Mouse (Mus musculus) midbrain, embryonic 13.5 days (tissue): ENCODE results near the gene D1Ertd622e. TPM values are rescaled to one million over a fixed set of nuclear protein-coding genes. Genes with fewer than 3 reads are reported as not detected.

Source experiments
- ATAC-seq: fragments of 200-750 bp; cut with Nextera tagmentation; 2 replicates; pipeline ENCODE4 v1.8.0; 2017; ENCODE audit warnings: mild to moderate bottlenecking, moderate TSS enrichment, moderate library complexity
- H3K27ac ChIP-seq: fragments of 300-500 bp; sonication (generic); 2 replicates; pipeline ENCODE4 v1.5.1; 2015; ENCODE audit warnings: inconsistent platforms, mild to moderate bottlenecking, moderate library complexity
- H3K27me3 ChIP-seq: fragments of 300-500 bp; sonication (generic); 2 replicates; pipeline ENCODE4 v1.6.1; 2015; ENCODE audit warnings: mild to moderate bottlenecking, inconsistent platforms
- H3K36me3 ChIP-seq: fragments of 300-500 bp; sonication (generic); 2 replicates; pipeline ENCODE4 v1.6.1; 2015; ENCODE audit warnings: mild to moderate bottlenecking, inconsistent platforms
- H3K4me1 ChIP-seq: fragments of 300-500 bp; sonication (generic); replicated peaks from 2 replicates; pipeline ENCODE4 v1.6.1; 2015; ENCODE audit warnings: inconsistent platforms
- H3K4me2 ChIP-seq: fragments of 300-500 bp; sonication (generic); replicated peaks from 2 replicates; pipeline ENCODE4 v1.6.1; 2015; ENCODE audit warnings: moderate library complexity, mild to moderate bottlenecking, inconsistent platforms
- H3K4me3 ChIP-seq: fragments of 300-500 bp; sonication (generic); replicated peaks from 2 replicates; pipeline ENCODE4 v1.5.1; 2015; ENCODE audit warnings: mild to moderate bottlenecking, inconsistent platforms
- H3K9ac ChIP-seq: fragments of 300-500 bp; sonication (generic); replicated peaks from 2 replicates; pipeline ENCODE4 v1.6.1; 2015; ENCODE audit warnings: mild to moderate bottlenecking, inconsistent platforms
- H3K9me3 ChIP-seq: fragments of 300-500 bp; sonication (generic); 2 replicates; pipeline ENCODE4 v1.6.1; 2016; ENCODE audit warnings: mild to moderate bottlenecking, inconsistent platforms
- WGBS: fragments of 180-500 bp; shearing (Covaris S2); methylation state at CpG from one replicate; pipeline ENCODE4 v1.1.7; 2015; 5-methylcytosine and 5-hydroxymethylcytosine counted together
- polyA plus RNA-seq: library from polyadenylated mRNA; unstranded; fragments of >200 nt; fragmentation: Nextera tagmentation; extraction: Ambion mirVana; gene quantifications from 2 replicates; pipeline ENCODE4 v1.2.1, GENCODE M21; 2015

Gene D1Ertd622e
- polyA plus RNA-seq, 1 experiment from 2014 or later = 51.6 TPM

DNA sequence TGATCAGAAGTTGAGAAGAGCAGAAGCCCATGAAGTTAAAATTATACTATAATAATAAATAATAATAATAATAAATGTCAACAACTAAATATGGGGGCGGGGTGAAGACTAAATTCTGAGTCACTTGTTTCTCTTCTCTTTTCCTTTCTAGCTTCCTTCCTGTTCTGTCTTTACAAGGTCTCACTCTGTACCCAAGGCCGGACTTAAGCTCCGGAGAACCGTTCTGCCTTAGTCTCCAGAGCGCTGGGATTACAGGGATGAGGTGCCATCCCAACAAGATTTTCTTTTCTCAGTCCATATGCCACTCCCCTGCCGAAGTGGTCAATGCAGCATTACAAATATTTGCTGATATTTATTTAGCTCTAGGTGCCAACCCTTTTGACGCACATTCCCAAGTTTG lies 450 bp upstream of the D1Ertd622e start:
- H3K4me1 ChIP-seq = peaks cover 32% of the 10 kb centered on the region
- peak; percentile 14; the same call in 1 of the 2 replicates for ATAC-seq
- H3K9me3 ChIP-seq = no peaks in the 10 kb centered on the region
- peak overlapping the region; percentile 65 for H3K4me2 ChIP-seq
- no peaks in the 10 kb centered on the region for H3K36me3 ChIP-seq
- no peaks in the 10 kb centered on the region for H3K27me3 ChIP-seq
- H3K4me3 ChIP-seq = peak overlapping the region; percentile 78
- 14% methylated on average over 7 of the region's 7 CpGs for WGBS
- peak overlapping the region; percentile 98 for H3K27ac ChIP-seq
- peak overlapping the region; percentile 95 for H3K9ac ChIP-seq

GRCm38 (mm10) chr1:97660687-97661405 lies 1.0 kb downstream of the D1Ertd622e start:
- peak overlapping the region; percentile 95 for H3K9ac ChIP-seq
- WGBS = under 1% methylated on average over 76 of the region's 93 CpGs

DNA sequence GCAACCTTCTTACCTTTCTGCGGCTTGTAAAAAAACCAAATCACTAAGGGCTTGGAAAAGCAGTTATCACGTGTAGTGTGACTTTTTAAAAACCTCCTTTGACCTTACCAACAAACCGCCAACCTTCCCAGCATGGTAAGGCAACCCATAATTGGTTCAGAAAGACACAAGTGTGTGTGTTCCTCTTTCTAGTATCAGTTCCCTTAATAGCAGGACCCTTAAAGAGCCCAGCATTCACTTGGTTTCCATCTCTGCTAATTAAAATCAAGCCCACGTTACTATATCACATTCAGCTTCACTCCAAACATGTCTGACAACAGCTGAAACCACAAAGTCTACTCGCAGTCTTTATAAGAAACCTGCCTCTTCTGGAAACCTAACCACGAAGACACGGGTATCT lies 2.5 kb downstream of the D1Ertd622e start:
- Histone ChIP-seq H3K9me3 (no peaks in the 10 kb centered on the region), H3K4me1 (peaks cover 60% of the 10 kb centered on the region), H3K9ac (peak overlapping the region; percentile 53; the same call in 1 of the 2 replicates), H3K36me3 (no peaks in the 10 kb centered on the region), H3K4me2 (peak overlapping the region; percentile 65), H3K27me3 (no peaks in the 10 kb centered on the region), H3K27ac (no peak overlapping the region), H3K4me3 (peak overlapping the region; percentile 78)
- no peak for ATAC-seq
- WGBS = 37% methylated on average over 7 of the region's 7 CpGs

More at GRCm38 (mm10) chr1:97660687-97661405, 1.0 kb downstream of the D1Ertd622e start:
- Histone ChIP-seq H3K36me3 (no peaks in the 10 kb centered on the region), H3K27ac (peak overlapping the region; percentile 98), H3K9me3 (no peaks in the 10 kb centered on the region), H3K4me2 (peak overlapping the region; percentile 65), H3K27me3 (no peaks in the 10 kb centered on the region), H3K4me1 (peaks cover 45% of the 10 kb centered on the region), H3K4me3 (peak overlapping the region; percentile 78)
- peak; percentile 73 for ATAC-seq

DNA sequence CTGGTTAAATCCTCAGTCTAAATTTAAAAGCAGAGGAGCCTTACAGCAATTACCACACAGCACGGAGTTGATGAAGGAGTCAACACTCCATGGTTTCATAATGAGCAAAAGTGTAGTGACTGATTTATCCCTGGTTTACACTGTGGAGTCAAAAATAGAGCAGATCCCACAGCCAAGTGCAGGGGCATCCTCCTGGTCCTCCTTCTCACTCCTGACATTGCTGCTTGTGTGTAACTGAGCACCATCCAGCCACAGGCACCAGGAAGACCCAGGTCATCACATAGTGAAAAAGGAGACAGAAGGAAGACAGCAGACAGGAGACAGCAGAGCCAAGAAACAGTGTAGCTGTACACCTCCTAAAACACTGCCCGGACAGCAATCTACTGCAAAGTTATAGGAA lies 4.1 kb downstream of the D1Ertd622e start:
- 68% methylated on average over 2 of the region's 2 CpGs for WGBS
- H3K9ac ChIP-seq = peak overlapping the region; percentile 36; the same call in 1 of the 2 replicates
- H3K4me3 ChIP-seq = peak overlapping the region; percentile 20

GRCm38 (mm10) chr1:97657201-97657600 lies 4.7 kb downstream of the D1Ertd622e start:
- peak overlapping the region; percentile 14; the same call in 1 of the 2 replicates for H3K9ac ChIP-seq
- no peaks in the 10 kb centered on the region for H3K27me3 ChIP-seq
- peak overlapping the region; percentile 29 for H3K4me2 ChIP-seq
- H3K36me3 ChIP-seq = no peaks in the 10 kb centered on the region
- WGBS = 74% methylated on average over 2 of the region's 2 CpGs
- peaks cover 75% of the 10 kb centered on the region for H3K4me1 ChIP-seq
- no peak overlapping the region for H3K27ac ChIP-seq
- no peak for ATAC-seq
- no peaks in the 10 kb centered on the region for H3K9me3 ChIP-seq
- H3K4me3 ChIP-seq = 0 out of 2 replicates have a peak overlapping the region, but pooled peaks have one; percentile 5

More for the DNA sequence above, 4.1 kb downstream of the D1Ertd622e start:
- Histone ChIP-seq H3K9me3 (no peaks in the 10 kb centered on the region), H3K4me2 (peak overlapping the region; percentile 37), H3K36me3 (no peaks in the 10 kb centered on the region), H3K4me1 (peaks cover 72% of the 10 kb centered on the region), H3K27me3 (no peaks in the 10 kb centered on the region), H3K27ac (0 out of 2 replicates have a peak overlapping the region, but pooled peaks have one; percentile 25)
- ATAC-seq = no peak

- Histone ChIP-seq H3K9me3 (no peaks in the 10 kb centered on the region), H3K27ac (no peak overlapping the region), H3K9ac (no peak overlapping the region), H3K4me3 (no peak overlapping the region), H3K4me1 (peaks cover 72% of the 10 kb centered on the region), H3K27me3 (no peaks in the 10 kb centered on the region), H3K4me2 (no peak overlapping the region), H3K36me3 (no peaks in the 10 kb centered on the region)
- no peak for ATAC-seq
- 70% methylated on average over 6 of the region's 6 CpGs for WGBS
These were observed 7.4 kb downstream of the D1Ertd622e start for GRCm38 (mm10) chr1:97654397-97654975.

DNA sequence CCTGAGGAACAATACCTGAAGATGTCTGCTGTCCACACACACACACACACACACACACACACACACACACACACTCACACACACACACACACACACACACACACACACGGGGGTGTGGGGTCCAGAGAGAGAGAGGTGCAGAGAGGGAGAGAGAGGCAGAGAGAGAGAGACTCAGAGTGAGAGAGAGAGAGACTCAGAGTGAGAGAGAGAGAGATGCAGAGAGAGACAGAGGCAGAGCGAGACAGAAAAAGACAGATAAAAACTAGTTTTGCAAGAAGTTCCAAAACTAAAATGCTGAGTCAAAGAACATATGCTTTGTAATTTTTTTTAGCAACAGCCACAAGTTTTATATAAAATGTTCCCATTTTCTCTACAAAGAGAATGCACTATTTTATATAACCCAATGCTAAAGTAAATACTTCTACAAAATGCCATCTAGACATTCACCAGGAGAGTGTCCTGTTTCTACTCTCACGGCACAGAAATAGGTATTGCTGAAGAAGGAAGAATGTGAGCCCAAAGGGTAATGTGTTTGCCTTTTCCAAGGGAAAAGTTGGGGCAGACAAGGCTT lies 11.2 kb downstream of the D1Ertd622e start:
- no peak overlapping the region for H3K4me2 ChIP-seq
- WGBS = 90% methylated on average over 3 of the region's 3 CpGs

GRCm38 (mm10) chr1:97650072-97650471 lies 11.8 kb downstream of the D1Ertd622e start:
- Histone ChIP-seq H3K27me3 (no peaks in the 10 kb centered on the region), H3K4me3 (no peak overlapping the region), H3K36me3 (peaks cover 16% of the 10 kb centered on the region), H3K9ac (no peak overlapping the region), H3K4me1 (peaks cover 31% of the 10 kb centered on the region), H3K27ac (no peak overlapping the region), H3K9me3 (0 out of 2 replicates have a peak, but pooled peaks cover 3% of the 10 kb centered on the region), H3K4me2 (no peak overlapping the region)
- WGBS = 70% methylated on average over 6 of the region's 6 CpGs
- no peak for ATAC-seq

More for the DNA sequence above, 11.2 kb downstream of the D1Ertd622e start:
- H3K36me3 ChIP-seq = peaks cover 11% of the 10 kb centered on the region
- 0 out of 2 replicates have a peak, but pooled peaks cover 3% of the 10 kb centered on the region for H3K9me3 ChIP-seq
- H3K9ac ChIP-seq = no peak overlapping the region
- ATAC-seq = no peak
- no peak overlapping the region for H3K27ac ChIP-seq
- no peak overlapping the region for H3K4me3 ChIP-seq
- no peaks in the 10 kb centered on the region for H3K27me3 ChIP-seq
- H3K4me1 ChIP-seq = peaks cover 37% of the 10 kb centered on the region

DNA sequence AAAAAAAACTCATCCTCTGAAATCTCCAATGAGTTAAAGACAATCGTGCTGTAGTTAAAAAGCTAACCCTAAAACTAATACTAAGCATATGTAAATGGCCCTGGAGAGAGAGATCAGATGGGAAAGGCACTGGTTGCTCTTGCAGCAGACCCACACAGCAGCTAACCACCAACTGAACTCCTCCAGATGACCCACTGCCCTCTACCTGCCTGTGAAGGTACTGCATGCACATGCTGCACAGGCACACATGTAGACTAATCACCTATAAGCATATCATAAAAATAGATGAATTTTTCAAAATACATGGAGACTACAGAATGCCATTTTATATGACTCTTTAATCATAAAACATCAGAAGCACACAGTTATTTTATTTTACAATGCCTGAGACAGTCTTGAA lies 14.8 kb downstream of the D1Ertd622e start:
- Histone ChIP-seq H3K4me3 (no peak overlapping the region), H3K36me3 (peaks cover 27% of the 10 kb centered on the region), H3K9me3 (0 out of 2 replicates have a peak, but pooled peaks cover 3% of the 10 kb centered on the region), H3K27me3 (no peaks in the 10 kb centered on the region), H3K9ac (no peak overlapping the region), H3K4me2 (no peak overlapping the region), H3K4me1 (0 out of 2 replicates have a peak, but pooled peaks cover 6% of the 10 kb centered on the region), H3K27ac (no peak overlapping the region)
- ATAC-seq = no peak
- WGBS = 100% methylated on average over 1 of the region's 1 CpGs

GRCm38 (mm10) chr1:97634104-97634503 lies 27.8 kb downstream of the D1Ertd622e start:
- H3K9me3 ChIP-seq = no peaks in the 10 kb centered on the region
- no peak for ATAC-seq
- no peaks in the 10 kb centered on the region for H3K27me3 ChIP-seq
- H3K9ac ChIP-seq = no peak overlapping the region
- no peak overlapping the region for H3K4me2 ChIP-seq
- peaks cover 9% of the 10 kb centered on the region; the same call in 1 of the 2 replicates for H3K36me3 ChIP-seq
- no peak overlapping the region for H3K4me3 ChIP-seq
- WGBS = 85% methylated on average over 8 of the region's 8 CpGs
- no peak overlapping the region for H3K27ac ChIP-seq
- H3K4me1 ChIP-seq = peaks cover 18% of the 10 kb centered on the region

GRCm38 (mm10) chr1:97632545-97633256 lies 29.2 kb downstream of the D1Ertd622e start:
- no peak overlapping the region for H3K9ac ChIP-seq
- 90% methylated on average over 11 of the region's 11 CpGs for WGBS

More at GRCm38 (mm10) chr1:97632545-97633256, 29.2 kb downstream of the D1Ertd622e start:
- Histone ChIP-seq H3K4me1 (peaks cover 27% of the 10 kb centered on the region), H3K36me3 (0 out of 2 replicates have a peak, but pooled peaks cover 1% of the 10 kb centered on the region), H3K9me3 (no peaks in the 10 kb centered on the region), H3K4me2 (no peak overlapping the region), H3K4me3 (no peak overlapping the region), H3K27ac (no peak overlapping the region), H3K27me3 (no peaks in the 10 kb centered on the region)
- ATAC-seq = no peak
